Mouse (Mus musculus): ENCODE data around the gene Mob1a.

The Mob1a gene

GRCm38 (mm10) chr6:83385569-83386090 is 59.8 kb downstream of the Mob1a start:
- DNase-seq (ENCODE audit: low read depth, low spot score): no peak

- DNase-seq (ENCODE audit: low read depth, low spot score): no peak
Measured at GRCm38 (mm10) chr6:83392166-83392780, 66.5 kb downstream of the Mob1a start.
